Mouse (Mus musculus) midbrain, embryonic 15.5 days (tissue): ENCODE results near the gene Socs5. TPM values are rescaled to one million over a fixed set of nuclear protein-coding genes. Genes with fewer than 3 reads are reported as not detected.

Experiments used
- ATAC-seq: fragments of 200-750 bp; cut with Nextera tagmentation; replicated peaks from 2 replicates; pipeline ENCODE4 v1.8.0; 2017; ENCODE audit warnings: moderate TSS enrichment
- H3K27ac ChIP-seq: fragments of 300-500 bp; sonication (generic); 2 replicates; pipeline ENCODE4 v1.5.1; 2015; ENCODE audit warnings: mild to moderate bottlenecking, inconsistent platforms
- H3K27me3 ChIP-seq: fragments of 300-500 bp; sonication (generic); replicated peaks from 2 replicates; pipeline ENCODE4 v1.6.1; 2015; ENCODE audit warnings: inconsistent platforms
- H3K36me3 ChIP-seq: fragments of 300-500 bp; sonication (generic); replicated peaks from 2 replicates; pipeline ENCODE4 v1.6.1; 2015; ENCODE audit warnings: inconsistent platforms
- H3K4me1 ChIP-seq: fragments of 300-500 bp; sonication (generic); 2 replicates; pipeline ENCODE4 v1.6.1; 2015; ENCODE audit warnings: inconsistent platforms
- H3K4me2 ChIP-seq: fragments of 300-500 bp; sonication (generic); 2 replicates; pipeline ENCODE4 v1.6.1; 2015; ENCODE audit warnings: inconsistent platforms, mild to moderate bottlenecking, moderate library complexity
- H3K4me3 ChIP-seq: fragments of 300-500 bp; sonication (generic); 2 replicates; pipeline ENCODE4 v1.5.1; 2015; ENCODE audit warnings: mild to moderate bottlenecking, inconsistent platforms
- H3K9ac ChIP-seq: fragments of 300-500 bp; sonication (generic); 2 replicates; pipeline ENCODE4 v1.6.1; 2015; ENCODE audit warnings: mild to moderate bottlenecking, inconsistent platforms
- H3K9me3 ChIP-seq: fragments of 300-500 bp; sonication (generic); 2 replicates; pipeline ENCODE4 v1.6.1; 2016; ENCODE audit warnings: inconsistent platforms
- WGBS: fragments of 180-500 bp; shearing (Covaris S2); methylation state at CpG from one replicate; pipeline ENCODE4 v1.1.7; 2015; ENCODE audit warnings: mixed read lengths; 5-methylcytosine and 5-hydroxymethylcytosine counted together
- polyA plus RNA-seq: library from polyadenylated mRNA; unstranded; fragments of >200 nt; fragmentation: Nextera tagmentation; extraction: Ambion mirVana; gene quantifications from 2 replicates; pipeline ENCODE4 v1.2.1, GENCODE M21; 2015

The Socs5 gene
- polyA plus RNA-seq, 1 experiment from 2014 or later: 16.2 TPM

DNA sequence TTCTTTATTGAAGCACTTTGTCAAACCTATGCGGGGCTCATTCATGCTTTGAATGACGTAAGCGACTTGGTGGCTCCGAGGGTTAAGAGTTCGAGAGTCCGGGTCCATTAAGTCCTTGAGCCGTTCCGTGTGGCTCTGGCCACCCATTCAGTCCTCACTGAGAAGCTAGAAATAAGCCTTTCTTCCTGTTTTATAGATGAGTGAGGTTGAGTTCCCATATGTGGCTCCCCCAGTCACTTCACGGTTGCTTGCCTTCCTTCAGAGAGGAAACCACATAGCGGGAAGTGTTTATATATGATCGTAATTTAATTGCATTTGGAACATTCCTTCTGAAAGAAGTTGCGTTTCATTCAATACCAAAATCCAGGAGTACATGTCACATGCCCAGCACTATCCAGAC is 42.3 kb downstream of the Socs5 start:
- no peaks in the 10 kb centered on the region for H3K36me3 ChIP-seq
- H3K4me3 ChIP-seq: no peak overlapping the region
- no peak overlapping the region for H3K9ac ChIP-seq
- H3K9me3 ChIP-seq: no peaks in the 10 kb centered on the region
- no peaks in the 10 kb centered on the region for H3K27me3 ChIP-seq
- WGBS: 93% methylated on average over 12 of the region's 12 CpGs
- H3K27ac ChIP-seq: no peak overlapping the region
- no peaks in the 10 kb centered on the region for H3K4me1 ChIP-seq
- no peak for ATAC-seq
- no peak overlapping the region for H3K4me2 ChIP-seq

DNA sequence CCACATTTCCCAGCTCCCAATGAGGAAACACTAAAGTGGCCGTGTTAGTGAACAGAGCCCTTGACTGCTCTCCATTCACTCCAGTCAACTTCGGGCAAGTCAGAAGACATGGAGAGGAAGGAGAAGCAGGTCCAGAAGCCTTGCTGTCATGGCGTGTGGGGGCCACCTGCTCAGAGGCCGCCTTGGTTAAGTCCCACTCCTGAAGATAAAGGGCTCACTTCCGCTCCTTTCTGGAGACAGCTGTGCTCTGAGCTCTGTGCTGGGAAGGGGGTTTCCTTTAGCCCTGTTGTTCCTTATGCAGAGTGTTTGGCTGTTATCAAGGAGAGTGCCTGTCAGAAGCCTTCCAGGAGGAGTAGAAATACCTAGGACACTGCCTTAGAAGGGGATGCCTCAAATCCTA is 45.5 kb downstream of the Socs5 start:
- no peak overlapping the region for H3K27ac ChIP-seq
- H3K4me3 ChIP-seq: no peak overlapping the region
- H3K4me2 ChIP-seq: no peak overlapping the region
- H3K4me1 ChIP-seq: no peaks in the 10 kb centered on the region
- ATAC-seq: no peak
- 53% methylated on average over 5 of the region's 5 CpGs for WGBS
- H3K9me3 ChIP-seq: no peaks in the 10 kb centered on the region
- H3K27me3 ChIP-seq: no peaks in the 10 kb centered on the region
- H3K9ac ChIP-seq: no peak overlapping the region
- no peaks in the 10 kb centered on the region for H3K36me3 ChIP-seq

DNA sequence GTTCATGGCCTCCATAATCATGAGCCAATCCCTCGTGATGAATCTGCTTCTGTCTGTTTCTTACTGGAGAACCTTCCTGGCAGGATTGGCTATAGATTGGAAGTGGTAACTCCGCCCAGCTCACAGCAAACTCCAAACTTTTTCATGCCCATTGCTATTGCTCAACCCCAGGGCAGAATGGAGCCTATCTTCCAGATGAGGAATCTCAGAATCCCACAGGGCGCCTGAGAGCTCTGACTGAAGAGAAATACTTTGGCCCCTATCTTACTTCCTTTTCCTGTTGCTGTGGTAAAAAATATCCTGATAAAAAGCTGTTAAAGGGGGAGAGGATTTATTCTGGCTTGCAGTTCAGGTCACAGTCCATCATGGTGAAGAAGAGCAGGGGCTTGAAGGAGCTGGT is 48.2 kb downstream of the Socs5 start:
- Histone ChIP-seq H3K4me1 (no peaks in the 10 kb centered on the region), H3K27me3 (no peaks in the 10 kb centered on the region), H3K27ac (no peak overlapping the region), H3K9ac (no peak overlapping the region), H3K36me3 (no peaks in the 10 kb centered on the region), H3K9me3 (no peaks in the 10 kb centered on the region), H3K4me3 (no peak overlapping the region), H3K4me2 (no peak overlapping the region)
- ATAC-seq: no peak
- WGBS: 90% methylated on average over 3 of the region's 3 CpGs

DNA sequence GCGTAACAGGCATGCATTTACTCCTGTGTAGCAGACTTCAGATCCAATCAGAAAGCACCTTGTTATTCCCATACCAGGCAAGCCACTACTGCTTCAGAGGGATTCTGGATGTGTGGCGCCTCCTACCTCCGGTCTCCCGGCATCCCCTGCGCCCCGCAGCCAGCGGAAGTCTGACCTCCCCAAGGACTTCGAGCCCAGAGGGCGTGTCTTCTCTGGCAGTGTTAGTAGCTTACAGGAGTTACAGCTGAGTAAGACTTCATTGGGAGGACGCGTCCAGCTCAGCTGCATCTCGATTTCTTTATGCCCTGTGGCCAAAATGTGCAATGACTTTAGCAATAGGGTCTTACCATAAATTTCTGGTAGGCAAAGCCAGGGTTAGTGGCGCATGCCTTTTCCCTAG is 50.3 kb downstream of the Socs5 start:
- ATAC-seq: no peak
- Histone ChIP-seq H3K27ac (no peak overlapping the region), H3K9ac (no peak overlapping the region), H3K9me3 (no peaks in the 10 kb centered on the region), H3K4me3 (no peak overlapping the region), H3K4me2 (no peak overlapping the region), H3K4me1 (no peaks in the 10 kb centered on the region), H3K36me3 (no peaks in the 10 kb centered on the region), H3K27me3 (no peaks in the 10 kb centered on the region)
- 73% methylated on average over 13 of the region's 13 CpGs for WGBS

DNA sequence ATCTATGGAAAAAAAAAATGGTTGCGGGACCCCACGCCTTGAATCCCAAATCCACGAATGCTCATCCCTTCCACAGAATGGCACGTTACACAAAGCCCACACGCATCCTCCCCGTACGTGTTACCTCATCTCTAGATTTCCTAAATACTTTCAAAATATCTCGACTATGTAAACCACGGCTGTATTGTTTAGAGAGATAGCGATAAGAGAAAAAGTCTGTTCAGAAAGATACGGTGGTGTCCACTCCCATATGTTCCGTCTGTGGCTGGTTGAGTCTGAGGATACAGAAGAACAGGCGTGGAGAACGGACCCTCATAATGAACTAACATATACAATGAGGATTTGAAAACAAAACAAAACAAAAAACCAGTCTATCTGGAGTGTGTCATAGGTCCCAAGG is 51.1 kb downstream of the Socs5 start:
- Histone ChIP-seq H3K27me3 (no peaks in the 10 kb centered on the region), H3K9me3 (no peaks in the 10 kb centered on the region), H3K36me3 (no peaks in the 10 kb centered on the region), H3K27ac (no peak overlapping the region), H3K4me1 (no peaks in the 10 kb centered on the region), H3K9ac (no peak overlapping the region), H3K4me2 (no peak overlapping the region), H3K4me3 (no peak overlapping the region)
- ATAC-seq: no peak
- 94% methylated on average over 14 of the region's 14 CpGs for WGBS

DNA sequence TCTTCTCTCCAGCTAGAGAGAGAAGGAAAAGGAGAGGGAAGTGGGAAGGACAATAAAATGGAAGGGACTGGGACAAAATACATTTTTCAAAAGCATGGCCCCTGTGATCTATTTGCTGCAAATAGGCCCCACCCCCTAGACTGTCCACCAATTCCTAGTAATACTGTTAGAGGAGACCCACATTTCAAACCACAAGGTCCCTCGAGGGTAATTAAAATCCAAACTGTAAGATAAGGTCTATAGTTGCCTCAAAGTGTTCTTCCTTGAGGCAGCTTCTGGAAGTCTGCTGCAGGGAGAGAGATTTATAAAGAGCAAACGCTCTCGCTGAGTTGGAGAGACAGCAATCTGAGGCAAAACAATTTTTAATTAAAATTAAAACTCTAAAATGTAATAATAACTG is 52.8 kb downstream of the Socs5 start:
- Histone ChIP-seq H3K4me3 (no peak overlapping the region), H3K9me3 (no peaks in the 10 kb centered on the region), H3K4me2 (no peak overlapping the region), H3K9ac (no peak overlapping the region), H3K27me3 (no peaks in the 10 kb centered on the region), H3K4me1 (no peaks in the 10 kb centered on the region), H3K27ac (no peak overlapping the region), H3K36me3 (no peaks in the 10 kb centered on the region)
- ATAC-seq: no peak
- 80% methylated on average over 3 of the region's 3 CpGs for WGBS

DNA sequence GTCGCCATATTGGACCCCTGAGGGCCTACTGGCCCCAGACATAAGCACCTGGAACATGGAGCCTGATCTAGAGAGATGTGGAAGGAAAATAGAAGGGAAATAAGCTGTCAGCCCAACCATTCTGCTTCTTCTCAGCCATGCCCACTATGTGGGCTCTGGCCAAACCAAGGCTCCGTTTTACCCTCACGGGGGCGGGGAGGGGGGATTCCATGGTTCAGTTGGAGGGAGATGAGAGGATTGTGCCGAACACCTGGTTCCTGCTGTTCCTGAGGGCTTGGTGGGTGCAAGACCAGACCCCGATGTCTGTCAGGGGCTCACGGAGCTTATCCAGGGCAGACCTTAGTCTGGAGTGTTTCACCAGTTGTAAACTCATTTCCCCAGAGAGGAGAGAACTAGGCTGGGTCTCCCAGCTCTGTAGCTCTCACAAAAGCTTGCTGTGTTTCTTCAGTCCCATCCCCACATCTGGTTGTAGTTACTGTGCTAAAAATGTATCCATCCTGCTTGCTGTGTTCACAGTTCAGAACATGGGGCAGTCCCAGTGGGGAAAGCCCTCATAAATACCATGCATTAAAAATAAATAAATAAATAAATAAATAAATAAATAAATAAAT is 56.9 kb downstream of the Socs5 start:
- 90% methylated on average over 7 of the region's 7 CpGs for WGBS
- Histone ChIP-seq H3K9ac (no peak overlapping the region), H3K4me2 (no peak overlapping the region), H3K4me3 (no peak overlapping the region), H3K4me1 (no peaks in the 10 kb centered on the region), H3K27me3 (no peaks in the 10 kb centered on the region), H3K9me3 (no peaks in the 10 kb centered on the region), H3K27ac (no peak overlapping the region), H3K36me3 (no peaks in the 10 kb centered on the region)
- no peak for ATAC-seq

DNA sequence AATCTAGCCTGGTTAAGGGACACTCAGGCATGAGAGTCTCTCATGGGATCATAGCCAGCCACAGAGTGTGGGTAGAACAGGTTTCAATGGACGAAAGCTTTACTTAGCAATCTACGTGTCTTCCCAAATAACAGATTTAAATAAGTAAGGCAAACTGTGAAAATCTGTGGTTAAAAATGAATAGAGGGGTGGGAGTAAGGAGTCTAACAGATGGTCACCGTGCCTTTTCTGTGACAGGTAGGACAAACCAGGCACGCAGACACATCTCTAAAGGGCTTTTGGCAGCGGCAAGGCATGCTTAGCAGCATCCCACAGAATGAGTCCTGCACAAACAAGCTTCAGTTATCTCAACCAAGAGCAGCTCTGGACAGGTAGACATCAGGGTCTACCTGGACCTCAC is 59.9 kb downstream of the Socs5 start:
- Histone ChIP-seq H3K36me3 (no peaks in the 10 kb centered on the region), H3K4me3 (no peak overlapping the region), H3K4me1 (no peaks in the 10 kb centered on the region), H3K9me3 (no peaks in the 10 kb centered on the region), H3K9ac (no peak overlapping the region), H3K4me2 (no peak overlapping the region), H3K27me3 (no peaks in the 10 kb centered on the region), H3K27ac (no peak overlapping the region)
- no peak for ATAC-seq
- WGBS: 94% methylated on average over 5 of the region's 5 CpGs

DNA sequence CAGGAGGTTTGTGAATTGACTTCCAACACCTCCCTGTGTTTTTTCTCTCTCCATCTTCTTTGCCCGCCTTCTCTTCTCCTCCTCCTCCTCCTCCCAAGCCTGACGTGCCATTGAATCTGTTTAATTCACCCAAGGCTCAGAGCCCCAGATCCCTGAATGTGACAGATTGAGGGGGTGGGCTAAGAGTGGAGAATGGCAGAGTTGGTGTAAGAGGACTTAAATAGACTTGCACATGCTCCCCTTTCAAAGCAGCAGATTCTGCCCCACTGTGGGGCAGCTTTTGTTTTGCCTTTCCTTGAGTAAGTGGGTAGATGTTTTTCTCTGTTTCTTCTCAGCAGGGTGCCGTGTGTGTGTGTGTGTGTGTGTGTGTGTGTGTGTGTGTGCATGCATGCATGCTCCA is 61.6 kb downstream of the Socs5 start:
- H3K4me2 ChIP-seq: no peak overlapping the region
- 0 out of 2 replicates have a peak, but pooled peaks cover 4% of the 10 kb centered on the region for H3K9me3 ChIP-seq
- ATAC-seq: no peak
- no peak overlapping the region for H3K9ac ChIP-seq
- H3K4me1 ChIP-seq: no peaks in the 10 kb centered on the region
- 36% methylated on average over 3 of the region's 3 CpGs for WGBS
- H3K27me3 ChIP-seq: no peaks in the 10 kb centered on the region
- no peaks in the 10 kb centered on the region for H3K36me3 ChIP-seq
- no peak overlapping the region for H3K27ac ChIP-seq
- H3K4me3 ChIP-seq: no peak overlapping the region

DNA sequence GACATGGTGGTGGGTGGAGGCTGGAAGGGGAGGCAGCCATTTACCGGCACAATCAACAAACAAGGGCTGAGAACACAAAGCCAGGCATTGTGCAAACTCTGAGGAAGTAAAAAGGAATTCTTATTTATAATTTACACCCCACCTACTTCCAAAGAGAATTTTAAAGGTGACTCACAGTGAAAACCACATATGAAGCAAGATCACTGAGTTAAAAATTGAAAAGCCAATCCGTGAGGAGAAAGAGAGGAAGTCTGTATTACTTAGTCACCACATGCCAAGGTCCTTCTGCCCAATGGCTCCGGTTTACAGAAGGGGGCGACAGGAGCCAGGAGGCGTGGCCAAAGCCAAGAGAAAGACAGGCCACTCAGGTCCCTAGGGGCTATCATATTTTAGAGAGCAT is 62.9 kb downstream of the Socs5 start:
- Histone ChIP-seq H3K27me3 (no peaks in the 10 kb centered on the region), H3K9me3 (0 out of 2 replicates have a peak, but pooled peaks cover 4% of the 10 kb centered on the region), H3K36me3 (no peaks in the 10 kb centered on the region), H3K4me1 (no peaks in the 10 kb centered on the region), H3K4me2 (no peak overlapping the region), H3K27ac (no peak overlapping the region), H3K9ac (no peak overlapping the region), H3K4me3 (no peak overlapping the region)
- 59% methylated on average over 5 of the region's 5 CpGs for WGBS
- no peak for ATAC-seq

DNA sequence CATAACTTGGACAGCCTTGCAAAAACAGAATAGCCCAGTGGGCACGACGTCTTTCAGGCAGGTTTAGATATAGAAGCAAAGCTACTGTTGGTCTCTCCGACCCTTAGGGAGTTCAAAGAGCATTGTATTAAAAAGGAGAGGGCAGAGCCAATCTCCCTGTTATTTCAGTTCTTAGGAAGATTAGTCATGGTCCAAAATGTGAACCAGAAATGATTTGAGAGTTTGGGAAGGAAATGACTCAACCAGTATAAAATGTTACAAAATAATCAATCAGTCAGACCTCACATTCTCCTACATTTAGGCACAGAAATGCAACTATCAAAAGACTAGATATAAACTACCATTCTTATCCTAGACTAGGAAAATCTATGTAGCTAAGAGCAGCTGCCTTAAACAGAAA is 64.6 kb downstream of the Socs5 start:
- no peaks in the 10 kb centered on the region for H3K27me3 ChIP-seq
- H3K4me1 ChIP-seq: no peaks in the 10 kb centered on the region
- no peak overlapping the region for H3K9ac ChIP-seq
- no peak for ATAC-seq
- H3K4me2 ChIP-seq: no peak overlapping the region
- WGBS: 56% methylated on average over 3 of the region's 3 CpGs
- no peak overlapping the region for H3K27ac ChIP-seq
- H3K36me3 ChIP-seq: no peaks in the 10 kb centered on the region
- no peak overlapping the region for H3K4me3 ChIP-seq
- H3K9me3 ChIP-seq: 0 out of 2 replicates have a peak, but pooled peaks cover 4% of the 10 kb centered on the region

DNA sequence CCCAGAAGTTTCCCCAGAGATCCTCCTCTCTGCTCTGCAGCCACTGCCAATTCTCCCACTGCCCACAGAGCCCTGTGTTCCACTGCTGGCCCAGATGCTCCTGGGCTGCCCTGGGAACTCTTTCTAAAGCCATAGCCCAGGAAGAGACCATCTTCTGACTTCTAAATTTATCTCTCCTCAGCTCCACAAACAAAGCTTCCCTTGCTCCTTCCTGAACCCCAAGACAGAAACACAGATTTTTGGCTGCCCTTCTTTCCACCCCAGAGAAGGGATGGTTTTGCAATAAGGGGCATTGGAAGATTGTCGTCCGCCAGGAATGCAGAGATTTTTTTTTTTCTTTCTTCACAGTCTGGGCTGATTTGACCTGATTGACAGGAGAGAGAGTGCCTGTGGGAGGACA is 66.5 kb downstream of the Socs5 start:
- H3K9ac ChIP-seq: no peak overlapping the region
- 69% methylated on average over 2 of the region's 2 CpGs for WGBS
- 0 out of 2 replicates have a peak, but pooled peaks cover 4% of the 10 kb centered on the region for H3K9me3 ChIP-seq
- no peak for ATAC-seq
- H3K4me1 ChIP-seq: peaks cover 6% of the 10 kb centered on the region; the same call in 1 of the 2 replicates
- no peak overlapping the region for H3K4me3 ChIP-seq
- no peaks in the 10 kb centered on the region for H3K27me3 ChIP-seq
- H3K27ac ChIP-seq: no peak overlapping the region
- no peak overlapping the region for H3K4me2 ChIP-seq
- H3K36me3 ChIP-seq: no peaks in the 10 kb centered on the region

DNA sequence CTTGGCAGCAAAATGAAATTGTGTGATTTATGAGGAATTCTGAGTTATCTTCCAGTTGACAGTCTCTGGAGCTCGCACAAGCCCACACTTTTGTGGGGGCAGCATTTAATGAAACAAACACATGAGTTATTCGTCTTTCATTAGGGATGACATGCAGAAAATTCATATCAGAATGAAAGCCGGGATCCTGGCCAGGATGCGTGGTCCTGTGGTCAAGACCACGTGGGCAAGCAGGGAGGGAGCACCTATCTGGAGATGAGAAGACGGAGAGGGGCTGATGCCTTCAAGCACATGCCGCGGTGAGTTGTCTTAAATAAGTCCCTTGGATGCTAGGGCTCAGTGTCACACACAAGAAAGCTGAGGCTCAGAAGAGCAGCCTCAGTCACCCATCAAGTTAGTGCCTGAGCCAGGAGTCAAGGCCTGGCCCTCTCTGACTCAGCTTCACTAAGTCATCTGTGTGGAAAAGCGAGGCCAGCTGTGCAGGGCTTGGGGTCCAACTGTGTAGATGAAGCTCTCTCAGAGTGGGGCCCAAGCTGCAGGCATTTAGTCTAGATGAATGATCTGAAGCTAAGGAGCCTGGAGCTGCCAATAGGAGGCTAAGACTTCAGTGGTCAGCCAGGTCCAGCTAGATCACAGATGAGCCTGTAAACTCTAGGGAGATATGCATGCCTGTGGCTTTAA is 67.3 kb downstream of the Socs5 start:
- no peak overlapping the region for H3K4me2 ChIP-seq

More for the DNA sequence above, 67.3 kb downstream of the Socs5 start:
- no peak overlapping the region for H3K27ac ChIP-seq
- ATAC-seq: no peak
- H3K4me1 ChIP-seq: peaks cover 9% of the 10 kb centered on the region; the same call in 1 of the 2 replicates
- 0 out of 2 replicates have a peak, but pooled peaks cover 4% of the 10 kb centered on the region for H3K9me3 ChIP-seq
- H3K4me3 ChIP-seq: no peak overlapping the region
- no peaks in the 10 kb centered on the region for H3K27me3 ChIP-seq
- no peak overlapping the region for H3K9ac ChIP-seq
- no peaks in the 10 kb centered on the region for H3K36me3 ChIP-seq
- WGBS: 91% methylated on average over 9 of the region's 9 CpGs
